Mouse (Mus musculus) lung, postnatal 4 days (tissue): Measurements from ENCODE around the gene Ifitm2.
"Not testable (repeated sequence)": the region's sequence is repeated elsewhere in the genome, so short reads cannot be mapped to it uniquely, and the experiment has no call there.

Experiments used
- DNase-seq, 2 experiments: peaks; one replicate each; pipeline ENCODE4 v3.0.0; 2021

Gene Ifitm2

GRCm38 (mm10) chr7:140955758-140956555, at the start of gene Ifitm2, which contains the start of gene Gm45717:
Ifitm2 (minus strand) TSS chr7:140955987.
Gm45717 (minus strand) TSS chr7:140955937.
- peak; percentile 84 to 86 for DNase-seq

GRCm38 (mm10) chr7:141003248-141004010, 47.6 kb upstream of the Ifitm2 start:
- DNase-seq: no peak

- no peak for DNase-seq
These were observed 45.3 kb upstream of the Ifitm2 start for GRCm38 (mm10) chr7:141000881-141001708.

- DNase-seq: no peak
These were observed 43.3 kb upstream of the Ifitm2 start for GRCm38 (mm10) chr7:140998853-140999700.

- no peak for DNase-seq
These were observed 42.0 kb upstream of the Ifitm2 start for GRCm38 (mm10) chr7:140997817-140998216.

- DNase-seq: no peak
These were observed 35.4 kb upstream of the Ifitm2 start for GRCm38 (mm10) chr7:140991117-140991689.

GRCm38 (mm10) chr7:140990622-140991021, 34.8 kb upstream of the Ifitm2 start:
- DNase-seq: no peak

GRCm38 (mm10) chr7:140990185-140990584, 34.4 kb upstream of the Ifitm2 start:
- no peak for DNase-seq

GRCm38 (mm10) chr7:140989022-140989421, 33.2 kb upstream of the Ifitm2 start:
- DNase-seq: no peak

GRCm38 (mm10) chr7:140987182-140988138, 31.7 kb upstream of the Ifitm2 start:
- no peak for DNase-seq

- DNase-seq: no peak
These were observed 27.2 kb upstream of the Ifitm2 start for GRCm38 (mm10) chr7:140982971-140983370.

- no peak for DNase-seq
These were observed 25.9 kb upstream of the Ifitm2 start for GRCm38 (mm10) chr7:140981704-140982103.

GRCm38 (mm10) chr7:140976720-140977119, 20.9 kb upstream of the Ifitm2 start:
- not testable (repeated sequence) for DNase-seq

- no peak for DNase-seq
These were observed 19.7 kb upstream of the Ifitm2 start for GRCm38 (mm10) chr7:140975465-140975864.

- DNase-seq: no peak
These were observed 19.2 kb upstream of the Ifitm2 start for GRCm38 (mm10) chr7:140974940-140975339.

GRCm38 (mm10) chr7:140973396-140974165, 17.8 kb upstream of the Ifitm2 start:
- DNase-seq: no peak

GRCm38 (mm10) chr7:140971479-140972171, 15.8 kb upstream of the Ifitm2 start:
- DNase-seq: peak; percentile 47 to 70

GRCm38 (mm10) chr7:140970931-140971330, 15.1 kb upstream of the Ifitm2 start:
- no peak for DNase-seq

GRCm38 (mm10) chr7:140968710-140969109, 12.9 kb upstream of the Ifitm2 start:
- not testable (repeated sequence) for DNase-seq
